Mouse (Mus musculus) B cell, adult 2 months (primary cell): Measurements from ENCODE around the gene 2010111I01Rik.
"Not testable (repeated sequence)": the region's sequence is repeated elsewhere in the genome, so short reads cannot be mapped to it uniquely, and the experiment has no call there.

Experiments
- DNase-seq, 2 experiments: peaks; one replicate each; pipeline ENCODE4 v3.0.0; 2022

The 2010111I01Rik gene

DNA sequence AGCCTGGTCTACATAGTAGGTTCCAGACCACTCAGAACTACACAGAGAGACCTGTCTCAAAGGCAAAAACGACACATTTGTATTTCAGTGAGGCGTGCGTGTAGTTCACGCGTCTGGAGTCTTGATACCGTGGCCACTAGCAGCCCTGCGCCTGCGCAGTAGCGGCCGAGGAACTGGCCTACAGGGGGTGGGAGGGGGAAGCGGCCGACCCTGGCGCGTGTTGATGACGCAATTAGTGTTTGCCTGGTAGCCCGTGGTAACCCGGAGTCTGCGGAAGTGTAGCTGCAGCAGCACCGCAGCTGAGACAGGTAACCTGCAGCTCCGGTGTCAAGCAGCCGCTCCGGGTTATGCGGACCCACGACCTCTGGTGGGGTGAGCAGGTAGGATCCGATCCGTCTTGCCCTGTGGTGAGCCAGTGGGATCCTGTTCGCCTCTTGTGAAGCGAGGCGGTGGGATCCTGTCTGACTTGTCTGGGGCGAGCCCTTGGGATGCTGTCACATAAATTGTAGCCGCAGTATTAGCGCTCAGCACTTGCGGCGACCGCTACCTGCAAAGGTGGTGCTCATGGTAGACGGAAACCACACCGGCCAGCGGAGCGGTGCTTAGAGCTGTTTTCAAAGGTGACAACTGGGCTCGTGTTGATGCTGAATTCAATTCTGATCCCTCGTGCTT is at the start of gene 2010111I01Rik:
Gene 2010111I01Rik (plus strand): TSS at position 254 of the 672 bp plus-strand sequence.
- DNase-seq, result peak; percentile 99

DNA sequence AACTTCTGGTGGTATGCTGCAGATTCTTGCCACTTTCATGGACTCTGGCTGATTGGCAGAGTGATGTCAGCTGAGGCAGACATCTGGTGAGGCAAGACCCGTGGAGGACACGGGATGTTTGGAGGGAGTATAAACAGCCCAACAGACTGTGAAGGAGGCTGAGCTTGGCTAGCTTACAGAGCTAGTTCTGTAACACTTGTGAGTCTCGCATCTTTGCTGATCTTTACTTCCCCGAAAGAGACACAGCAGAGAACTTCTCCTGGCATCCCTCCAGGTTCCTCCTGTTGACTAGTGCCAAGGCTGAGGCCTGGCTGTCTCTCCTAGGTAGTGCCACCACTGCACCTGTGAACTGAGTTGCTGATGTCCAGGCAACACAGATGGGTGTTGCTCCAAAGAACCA is 48.0 kb upstream of the 2010111I01Rik start:
- DNase-seq, result no peak

DNA sequence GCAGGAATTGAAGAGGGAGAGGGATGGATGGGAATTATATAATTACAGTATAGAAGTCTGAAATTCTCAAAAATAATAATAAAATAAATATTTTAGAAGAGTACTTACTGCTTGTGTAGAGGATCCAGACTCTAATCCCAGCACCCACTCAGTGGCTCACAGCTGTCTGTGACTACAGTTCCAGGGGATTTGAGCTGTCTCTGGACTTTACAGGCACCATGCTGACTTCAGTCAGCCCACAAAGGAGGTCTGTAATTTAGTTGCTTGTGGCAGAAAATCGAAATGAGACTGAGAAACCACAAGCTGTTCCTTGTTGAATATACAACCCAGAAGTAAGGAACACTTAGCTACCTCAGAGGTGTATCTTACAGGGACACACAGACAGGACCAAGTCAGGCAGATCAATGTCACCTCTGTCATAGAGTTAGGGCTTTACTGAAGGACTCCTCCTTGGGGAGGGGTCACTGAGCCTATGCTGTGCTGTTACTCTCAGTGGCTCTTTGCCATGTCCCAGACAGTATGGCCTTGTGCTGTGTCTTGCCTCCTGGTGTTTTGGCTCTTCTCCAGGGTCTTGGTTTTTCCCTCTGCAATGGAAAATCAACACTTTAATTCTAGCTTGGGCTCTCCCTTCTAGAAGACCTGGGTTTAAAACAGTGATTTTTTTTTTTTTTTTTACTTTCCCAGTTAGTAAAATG is 47.1 kb upstream of the 2010111I01Rik start:
- no peak for DNase-seq

DNA sequence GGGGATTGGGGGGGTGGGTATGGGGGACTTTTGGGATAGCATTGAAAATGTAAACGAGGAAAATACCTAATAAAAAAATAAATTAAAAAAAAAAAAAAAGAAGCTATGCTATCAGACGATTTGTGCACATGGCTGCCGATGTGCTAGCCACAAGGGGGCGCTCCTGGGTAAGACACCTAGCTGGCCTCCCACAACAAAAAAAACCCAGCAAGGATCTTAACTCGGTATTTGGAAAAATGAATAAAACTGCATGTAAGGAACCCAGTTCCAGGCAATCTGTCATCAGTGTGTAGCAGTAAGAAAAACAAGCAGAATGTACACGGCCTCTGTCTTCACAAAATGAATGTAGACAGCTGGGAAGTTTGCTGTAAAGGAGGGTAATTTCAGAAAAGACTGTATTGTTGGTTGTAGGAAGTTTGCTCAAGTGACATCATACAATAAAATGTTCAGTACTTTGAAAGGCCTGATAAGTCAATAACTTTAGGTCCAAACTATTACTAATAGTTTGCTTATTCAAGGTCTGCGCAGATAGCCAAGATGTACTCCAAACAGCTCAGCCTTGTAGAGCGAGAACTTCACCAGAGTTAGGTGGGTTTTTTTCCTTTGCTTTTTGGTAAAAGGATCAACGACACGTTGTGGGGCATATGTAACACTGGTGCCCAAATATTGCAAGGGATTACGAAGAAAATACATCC is 44.9 kb upstream of the 2010111I01Rik start:
- peak; percentile 82 to 84 for DNase-seq

DNA sequence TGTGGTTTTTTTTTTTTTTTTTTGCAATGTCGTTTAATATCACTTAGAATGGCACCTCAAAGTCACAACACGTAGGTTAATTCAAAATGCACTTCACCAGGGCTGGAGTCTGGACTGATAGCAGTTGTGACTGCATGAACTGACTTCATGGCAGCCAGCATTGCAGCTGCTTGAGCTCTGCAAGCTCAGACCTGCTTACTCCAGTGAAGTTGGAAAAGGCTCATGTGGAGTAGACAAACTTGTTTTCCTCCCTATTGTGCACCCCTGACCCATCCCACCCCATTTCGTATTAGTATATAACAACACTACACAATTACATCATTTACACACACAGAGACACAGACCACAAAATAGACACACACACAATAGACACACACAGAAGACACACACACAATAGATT is 42.0 kb upstream of the 2010111I01Rik start:
- DNase-seq, result no peak

DNA sequence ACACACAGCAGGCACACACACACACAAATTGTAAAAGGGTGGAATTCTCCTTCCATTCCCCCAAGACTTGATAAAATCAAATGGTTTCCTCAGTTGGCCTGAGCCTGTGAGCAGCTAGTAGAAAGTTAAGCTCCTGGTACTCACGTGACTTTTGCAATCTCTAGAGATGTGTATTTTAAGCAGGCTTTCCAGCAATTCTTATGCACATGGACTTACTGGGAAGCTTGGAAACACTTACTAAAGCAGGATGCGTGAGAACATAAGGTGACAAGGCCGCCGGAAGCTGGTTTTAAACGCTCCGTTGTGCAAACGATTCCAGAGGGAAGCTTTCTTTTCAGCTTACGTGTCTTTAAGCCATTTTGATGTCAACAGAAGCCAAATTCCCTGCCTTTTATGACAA is 41.5 kb upstream of the 2010111I01Rik start:
- no peak for DNase-seq

DNA sequence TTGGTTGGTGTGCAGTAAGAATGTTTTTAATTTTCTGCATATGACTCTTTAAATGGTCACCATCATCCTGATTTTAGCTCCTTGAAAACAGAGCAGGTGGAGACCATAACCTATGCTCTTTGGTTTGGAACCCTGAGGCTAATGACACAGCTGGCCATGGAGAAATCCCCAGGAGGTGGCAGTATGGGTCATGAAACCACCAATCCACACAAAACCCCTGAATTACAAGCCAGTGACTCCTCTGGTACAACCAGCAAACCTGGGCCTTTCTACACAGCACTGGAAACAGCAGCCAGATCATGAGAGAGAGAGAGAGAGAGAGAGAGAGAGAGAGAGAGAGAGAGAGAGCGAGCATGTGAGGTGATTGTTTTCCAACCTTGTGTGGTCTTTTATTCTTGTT is 38.2 kb upstream of the 2010111I01Rik start:
- peak; percentile 21 to 24 for DNase-seq

DNA sequence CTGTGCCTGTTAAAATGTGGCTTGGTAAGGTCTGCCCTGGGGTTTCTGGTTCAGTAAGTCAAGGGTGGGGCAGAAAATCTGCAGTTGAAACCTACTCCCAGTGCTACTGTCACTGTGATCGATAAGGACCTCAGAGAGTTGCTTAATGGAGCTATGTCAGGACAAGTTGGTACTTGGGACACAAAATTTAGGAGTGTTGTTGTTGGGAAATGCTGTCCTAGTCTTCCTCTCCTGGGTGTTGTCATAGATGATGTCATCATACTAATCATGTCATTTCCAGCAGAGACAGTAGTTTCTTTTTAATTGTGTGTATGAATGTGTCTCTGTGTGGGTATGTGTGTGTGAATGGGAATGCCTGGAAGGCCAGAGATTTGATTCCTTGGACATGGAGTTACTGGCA is 37.2 kb upstream of the 2010111I01Rik start:
- no peak for DNase-seq

DNA sequence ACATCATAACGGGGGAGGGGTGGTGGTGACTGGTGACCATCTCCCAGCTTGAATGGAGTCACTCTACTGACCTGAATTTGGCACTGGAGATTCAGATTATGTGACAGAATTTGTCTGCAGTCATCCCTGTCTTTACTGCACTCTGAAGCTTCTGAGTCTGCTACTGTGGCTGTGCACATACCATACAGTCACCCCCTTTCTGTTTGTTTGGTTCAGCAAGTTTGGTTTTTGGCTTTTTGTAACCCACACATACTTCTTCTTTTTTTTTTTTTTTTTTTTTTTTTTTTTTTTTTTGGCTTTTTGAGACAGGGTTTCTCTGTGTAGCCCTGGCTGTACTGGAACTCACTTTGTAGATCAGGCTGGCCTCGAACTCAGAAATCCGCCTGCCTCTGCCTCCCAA is 35.5 kb upstream of the 2010111I01Rik start:
- DNase-seq, result not testable (repeated sequence)

DNA sequence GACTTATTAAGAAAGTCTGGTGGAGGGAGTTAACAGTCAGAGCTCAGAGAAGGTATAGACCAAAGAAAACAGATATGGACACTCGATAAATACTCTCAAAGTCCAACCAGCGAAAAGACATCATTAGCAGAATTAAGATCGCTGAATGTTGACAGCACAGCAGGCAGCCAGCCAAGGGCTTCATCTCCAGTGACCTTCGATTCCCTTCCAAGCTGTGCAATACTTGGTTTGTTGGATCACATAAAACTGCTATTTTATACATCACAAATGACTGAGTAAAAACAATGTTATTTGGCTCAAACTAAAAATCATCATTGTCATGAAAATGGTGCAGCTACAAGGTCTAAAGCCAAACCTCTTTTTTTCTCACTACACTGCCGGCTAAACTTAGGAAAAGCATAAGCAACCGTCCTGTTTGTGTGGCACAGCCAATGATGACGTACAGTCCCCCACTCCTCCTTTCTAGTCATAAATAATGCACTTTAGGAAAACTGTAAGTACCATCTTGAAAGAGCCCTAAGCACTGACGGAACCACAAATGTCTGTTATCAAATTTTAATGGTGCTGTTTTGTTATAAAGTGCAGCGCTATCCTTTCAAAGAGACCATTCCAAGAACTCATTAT is 34.8 kb upstream of the 2010111I01Rik start:
- no peak for DNase-seq

DNA sequence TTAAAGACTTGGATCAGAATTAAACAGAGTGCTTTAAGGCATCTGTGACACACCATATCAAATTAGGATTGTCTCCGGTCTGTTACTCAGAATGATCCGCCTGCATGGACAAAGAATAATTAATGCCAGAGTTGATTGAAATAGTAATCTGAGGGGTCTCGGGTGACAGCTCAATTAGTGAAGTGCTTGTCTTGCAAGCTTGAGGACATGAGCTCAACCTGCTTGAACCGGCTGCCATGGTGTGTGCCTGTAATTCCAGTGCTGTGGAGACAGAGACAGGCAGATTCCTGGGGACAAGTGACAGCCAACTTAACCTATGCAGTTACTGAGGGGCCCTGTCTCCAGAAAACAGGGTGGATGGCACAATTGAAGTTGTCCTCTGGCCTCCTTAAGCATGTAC is 32.2 kb upstream of the 2010111I01Rik start:
- no peak for DNase-seq

DNA sequence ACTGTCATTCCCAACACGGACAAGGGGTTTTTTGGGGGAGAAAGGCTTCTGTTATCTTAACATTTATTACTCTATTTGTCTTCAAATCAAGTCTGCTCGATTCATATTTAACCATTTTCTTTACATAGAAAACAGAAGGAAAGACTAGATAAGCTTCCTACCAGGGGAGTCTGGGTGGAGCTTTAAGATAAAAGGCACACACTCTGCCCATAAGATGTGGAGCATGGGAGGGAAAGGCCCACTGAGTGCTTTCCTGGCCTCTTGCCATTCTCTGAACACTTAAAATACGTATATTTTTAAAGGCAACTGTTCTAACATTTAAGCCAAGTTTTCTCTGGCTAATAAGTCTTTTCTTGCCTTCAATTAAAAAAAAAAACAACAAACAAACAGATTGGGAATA is 25.3 kb upstream of the 2010111I01Rik start:
- no peak for DNase-seq

DNA sequence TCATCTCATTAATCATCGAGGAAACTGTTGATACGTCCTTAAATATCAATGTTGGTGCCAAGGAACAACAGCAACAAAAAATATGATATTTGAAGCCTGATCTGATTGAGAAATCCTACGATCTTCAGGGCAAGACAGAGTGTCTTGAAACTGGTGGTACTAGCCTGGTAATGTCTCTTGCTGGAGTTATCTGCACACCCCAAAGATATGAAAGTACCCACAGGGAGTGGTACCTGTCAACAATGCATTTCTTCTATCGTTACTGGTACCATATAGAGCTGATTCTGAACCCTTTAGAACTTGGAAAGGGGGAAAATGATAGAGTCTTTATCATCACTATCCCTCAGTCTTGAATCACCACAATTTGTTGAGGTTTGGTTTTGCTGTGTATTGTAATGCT is 24.9 kb upstream of the 2010111I01Rik start:
- DNase-seq, result no peak

DNA sequence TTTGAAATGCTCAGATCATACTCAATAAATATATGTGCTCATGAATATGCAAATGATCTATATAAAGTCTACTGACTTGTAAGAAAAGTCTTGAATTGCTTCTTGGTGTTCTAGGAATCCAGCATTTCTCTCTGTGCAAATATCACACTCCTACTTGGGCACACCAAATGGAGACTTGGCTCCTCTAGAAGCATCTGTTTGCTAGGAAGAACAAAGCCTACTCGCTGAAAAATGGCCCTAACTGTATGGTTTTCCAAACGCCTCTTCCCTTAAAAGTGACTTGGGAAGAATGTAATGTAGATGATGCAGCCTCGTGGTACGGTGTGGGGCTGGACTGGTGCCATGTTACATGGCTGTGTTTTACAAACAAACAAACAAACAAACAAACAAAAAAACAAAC is 24.0 kb upstream of the 2010111I01Rik start:
- DNase-seq, result no peak

DNA sequence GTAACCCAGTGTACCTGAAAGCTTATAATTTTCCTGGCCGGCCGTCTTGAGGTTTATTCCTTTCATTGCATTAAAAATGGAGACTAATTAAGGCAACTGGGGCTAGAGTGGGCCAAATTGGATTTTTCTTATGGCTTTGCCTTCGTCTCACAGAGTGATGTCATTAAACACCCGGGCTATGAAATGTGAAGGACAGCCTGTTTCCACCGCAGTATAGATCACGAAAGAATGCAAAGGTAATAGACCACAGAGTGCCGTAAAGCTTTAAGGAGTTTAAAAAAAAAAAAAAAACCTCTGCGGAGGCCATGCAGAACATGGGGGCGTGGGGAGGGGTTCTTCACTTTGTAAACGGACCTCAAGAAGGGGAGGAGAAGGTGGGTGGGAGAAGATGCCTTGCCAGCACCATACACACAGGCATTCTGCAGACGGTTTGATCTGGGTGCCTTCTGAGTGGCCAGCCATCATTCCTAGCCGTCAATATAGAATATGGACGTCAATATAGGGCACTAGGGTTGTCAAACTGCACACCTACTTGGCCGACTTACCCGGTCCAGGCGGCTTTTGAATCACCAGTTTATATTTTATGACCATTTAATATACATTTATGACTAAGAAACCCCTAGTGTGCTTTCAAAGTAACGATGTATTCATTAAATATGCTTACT is 23.2 kb upstream of the 2010111I01Rik start:
- DNase-seq, result no peak

DNA sequence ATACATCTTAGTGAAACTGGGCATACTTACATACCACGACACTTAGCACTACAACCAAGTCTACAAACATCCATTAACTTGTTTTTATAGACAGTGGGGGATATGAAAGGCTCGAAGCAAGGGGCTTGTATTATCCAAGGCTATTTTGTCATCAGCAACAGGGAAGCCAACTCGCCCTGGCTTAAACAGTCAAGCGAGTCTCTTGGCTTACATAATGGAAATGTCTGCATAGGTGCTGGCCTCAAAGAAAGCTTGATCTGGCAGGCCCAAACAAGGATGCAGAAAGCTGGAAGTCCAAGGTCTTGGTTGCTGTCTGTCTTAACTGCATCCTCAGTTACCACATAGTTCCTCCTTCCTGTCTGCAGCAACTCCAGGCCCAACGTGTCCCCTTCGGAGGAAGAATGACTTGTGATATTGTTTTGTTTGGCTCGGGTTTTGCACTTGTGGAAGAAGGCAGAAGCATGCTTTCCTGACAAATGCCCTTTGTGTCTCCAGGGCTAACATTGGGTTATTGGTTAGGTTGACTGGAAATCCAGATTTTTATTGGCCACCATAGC is 21.3 kb upstream of the 2010111I01Rik start:
- DNase-seq, result no peak

DNA sequence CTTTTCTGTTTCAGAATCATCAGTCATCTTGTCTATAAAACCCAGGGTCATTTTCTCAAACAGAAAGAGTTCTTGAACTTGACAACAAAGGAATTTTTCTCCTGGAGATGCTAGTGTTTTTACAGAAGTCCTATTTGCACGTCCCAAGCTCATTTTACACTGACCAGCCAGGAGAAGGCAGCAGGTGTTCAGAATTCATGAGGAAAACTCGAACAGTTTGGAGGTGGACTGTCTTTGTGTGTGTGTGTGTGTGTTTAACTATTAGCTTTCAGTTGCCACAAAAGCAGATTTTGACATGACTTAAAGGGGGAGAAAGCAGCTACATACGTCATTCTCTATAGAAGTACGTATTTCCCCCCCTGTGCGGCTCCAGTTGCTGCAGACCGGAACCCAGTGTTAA is 20.6 kb upstream of the 2010111I01Rik start:
- no peak for DNase-seq

DNA sequence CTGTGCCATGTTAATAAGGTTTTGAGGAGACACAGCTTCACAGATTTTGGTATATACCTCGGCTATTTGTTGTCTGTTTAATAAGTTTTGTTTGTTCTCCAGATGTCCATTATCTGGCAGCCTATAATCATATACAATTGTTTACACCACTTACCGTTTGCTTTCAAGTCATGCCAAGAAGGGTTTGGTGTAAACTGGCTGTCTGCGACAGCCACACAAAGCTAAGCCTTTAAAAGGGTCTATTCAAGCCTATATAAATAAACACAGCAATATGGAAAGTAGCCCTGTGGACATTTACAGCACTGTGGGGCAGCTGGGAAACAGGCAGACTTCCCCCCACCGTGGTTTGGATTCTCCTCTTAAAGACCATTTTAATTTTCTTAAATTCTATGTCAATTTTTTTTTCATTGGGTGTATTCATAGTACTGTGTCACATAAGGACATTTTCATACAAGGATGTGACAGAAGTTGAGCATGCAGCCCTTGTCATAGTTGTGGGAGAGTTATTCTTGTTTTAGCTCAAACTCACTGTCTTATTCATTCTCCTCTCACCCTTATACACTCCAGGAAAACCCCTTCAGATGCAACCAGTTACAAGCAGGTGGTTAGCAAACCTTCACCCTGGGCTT is 15.0 kb upstream of the 2010111I01Rik start:
- no peak for DNase-seq

DNA sequence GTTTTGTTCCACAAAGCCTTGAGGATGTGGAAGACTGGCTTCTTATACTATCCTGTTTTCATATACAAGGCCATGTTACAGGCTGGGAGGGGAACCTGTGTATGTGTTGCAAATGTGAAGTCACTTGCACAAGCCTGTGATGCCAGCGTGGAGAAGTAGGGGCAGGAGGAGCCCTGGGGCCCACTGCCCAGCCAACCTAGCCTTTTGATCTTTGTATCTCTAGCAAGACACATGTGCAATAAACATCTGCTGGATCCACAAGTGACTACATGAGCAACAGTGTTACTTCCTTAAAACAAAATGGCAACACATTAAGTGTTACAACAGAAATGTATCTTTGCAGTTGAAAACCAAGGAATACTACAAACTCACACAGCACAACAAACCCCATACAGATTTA is 13.1 kb upstream of the 2010111I01Rik start:
- no peak for DNase-seq

DNA sequence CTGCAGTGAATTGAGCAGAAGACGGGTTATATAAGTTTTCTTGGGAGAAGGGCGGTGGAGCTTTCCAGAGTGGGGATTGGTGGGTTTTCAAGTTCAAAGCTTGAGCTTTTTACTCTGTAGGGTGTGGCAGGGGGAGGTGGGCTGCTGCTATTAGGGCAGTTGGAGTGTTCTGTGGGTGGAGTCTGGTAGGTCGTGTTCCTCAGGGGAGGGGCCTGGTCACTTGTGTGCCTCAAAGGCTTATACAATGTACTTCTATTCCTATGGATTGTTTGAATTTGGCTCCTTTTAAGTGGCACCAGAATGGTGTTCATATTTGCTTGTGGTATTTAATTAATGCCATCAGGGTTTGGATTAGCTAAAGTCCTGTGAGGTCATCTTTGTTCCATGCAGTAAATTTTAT is 12.6 kb upstream of the 2010111I01Rik start:
- no peak for DNase-seq

DNA sequence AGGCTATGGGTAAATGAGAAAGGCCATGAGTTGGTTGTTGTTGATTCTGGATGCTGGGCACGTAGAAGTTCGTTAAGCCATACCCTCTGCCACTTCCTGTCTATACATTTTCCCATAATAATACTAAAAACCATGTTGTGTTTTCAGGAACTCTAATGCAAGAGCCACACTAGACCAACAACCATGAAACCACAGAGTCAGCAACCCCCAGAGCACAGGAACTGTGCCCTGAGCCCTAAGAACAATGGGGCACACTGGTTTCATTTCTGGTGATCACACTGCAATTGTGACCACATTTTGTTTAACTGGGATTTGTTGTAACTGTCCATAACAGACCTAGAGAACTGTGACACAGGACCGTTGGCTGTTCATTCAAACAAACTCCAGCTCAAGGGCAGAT is 12.1 kb upstream of the 2010111I01Rik start:
- peak in 1 of 2 experiments; percentile 11 for DNase-seq

DNA sequence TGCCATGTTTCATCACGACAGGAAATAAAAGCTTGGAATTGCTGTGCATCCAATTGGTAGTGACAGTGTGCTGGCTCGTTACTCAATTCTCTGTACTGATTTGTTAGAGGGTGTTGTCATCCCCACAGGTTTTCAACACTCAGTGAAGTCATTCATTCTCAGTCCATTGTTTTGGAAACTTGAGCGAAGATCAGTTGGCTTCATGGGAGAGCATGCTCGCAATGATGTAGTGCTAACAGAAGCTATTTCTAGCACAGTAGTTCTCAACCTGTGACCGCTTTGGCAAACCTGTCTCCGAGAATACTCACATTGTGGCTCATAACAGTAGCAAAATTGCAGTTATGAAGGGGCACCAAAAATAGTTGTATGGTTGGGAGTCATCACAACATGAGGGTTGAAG is 8.7 kb upstream of the 2010111I01Rik start:
- no peak for DNase-seq
